Mouse (Mus musculus) MEL (cell line): Measurements from ENCODE around the gene Cfap299. TPM values are rescaled to one million over a fixed set of nuclear protein-coding genes. Genes with fewer than 3 reads are reported as not detected.

Source experiments
- DNase-seq: peaks from one replicate; pipeline ENCODE4 v3.0.0; 2011; ENCODE audit warnings: low read depth, low spot score
- H3K27ac ChIP-seq: 2 replicates; pipeline ENCODE4 v1.5.1; 2012; ENCODE audit warnings: low read depth, mild to moderate bottlenecking, control low read depth, low read length, moderate library complexity; ENCODE audit not compliant: control insufficient read depth
- H3K27me3 ChIP-seq, 2 experiments: fragments of 150-350 bp in 1 of 2; sonication (generic) in 1 of 2; 2 replicates each; pipeline ENCODE4 v1.6.1; 2012; ENCODE audit warnings: low read length in 2 of 2, mild to moderate bottlenecking in 2 of 2, improper control_type of control experiment in 1 of 2, moderate library complexity in 1 of 2; ENCODE audit not compliant: insufficient read depth in 2 of 2, control insufficient read depth in 1 of 2
- H3K36me3 ChIP-seq, 2 experiments: 2 replicates each; pipeline ENCODE4 v1.6.1; 2012 to 2014; ENCODE audit warnings: low read length in 2 of 2, improper control_type of control experiment in 1 of 2, inconsistent platforms in 1 of 2, mild to moderate bottlenecking in 1 of 2; ENCODE audit not compliant: insufficient read depth in 2 of 2, control insufficient read depth in 1 of 2
- H3K4me1 ChIP-seq, 2 experiments: fragments of 150-350 bp in 1 of 2; sonication (generic) in 1 of 2; 2 replicates each; pipeline ENCODE4 v1.6.1; 2012; ENCODE audit warnings: low read length in 2 of 2, improper control_type of control experiment in 1 of 2, mild to moderate bottlenecking in 1 of 2; ENCODE audit not compliant: insufficient read depth in 2 of 2, control insufficient read depth in 1 of 2
- H3K4me3 ChIP-seq, 2 experiments: fragments of 150-350 bp in 1 of 2; sonication (generic) in 1 of 2; 2 replicates each; pipeline ENCODE4 v1.5.1; 2012; ENCODE audit warnings: low read depth in 2 of 2, low read length in 2 of 2, mild to moderate bottlenecking in 2 of 2, moderate library complexity in 2 of 2, control low read depth in 1 of 2, improper control_type of control experiment in 1 of 2; ENCODE audit not compliant: control insufficient read depth in 1 of 2, insufficient read depth in 1 of 2
- H3K79me2 ChIP-seq: 2 replicates; pipeline ENCODE4 v1.6.1; 2012; ENCODE audit warnings: mild to moderate bottlenecking, low read length, moderate library complexity; ENCODE audit not compliant: control insufficient read depth, poor library complexity, insufficient read depth
- H3K9ac ChIP-seq: 2 replicates; pipeline ENCODE4 v1.6.1; 2012; ENCODE audit warnings: low read depth, mild to moderate bottlenecking, control low read depth, low read length, moderate library complexity; ENCODE audit not compliant: control insufficient read depth, poor library complexity, severe bottlenecking
- H3K9me3 ChIP-seq: fragments of 150-350 bp; sonication (generic); replicated peaks from 2 replicates; pipeline ENCODE4 v1.6.1; 2012; ENCODE audit warnings: mild to moderate bottlenecking, low read length, improper control_type of control experiment, moderate library complexity; ENCODE audit not compliant: insufficient read depth
- CHD1 ChIP-seq: IDR thresholded peaks from 2 replicates; pipeline ENCODE4 v1.6.1; 2012; ENCODE audit warnings: low read depth, mild to moderate bottlenecking, inconsistent platforms, low read length, improper control_type of control experiment
- CTCF ChIP-seq, 3 experiments: IDR thresholded peaks in 2 of 3; conservative IDR thresholded peaks in 1 of 3; 2 replicates each; pipeline ENCODE4 v1.5.1; 2011 to 2012; ENCODE audit warnings: low read length in 3 of 3, low read depth in 2 of 3, mild to moderate bottlenecking in 2 of 3, improper control_type of control experiment in 1 of 3, inconsistent platforms in 1 of 3, mixed read lengths in 1 of 3, moderate library complexity in 1 of 3; ENCODE audit not compliant: control insufficient read depth in 1 of 3, insufficient read depth in 1 of 3, poor library complexity in 1 of 3, severe bottlenecking in 1 of 3
- ELF1 ChIP-seq: IDR thresholded peaks from 2 replicates; pipeline ENCODE4 v1.6.1; 2014; ENCODE audit warnings: low read depth, mild to moderate bottlenecking, inconsistent platforms, low read length, improper control_type of control experiment, moderate library complexity
- ETS1 ChIP-seq: IDR thresholded peaks from 2 replicates; pipeline ENCODE4 v1.6.1; 2012; ENCODE audit warnings: low read depth, mild to moderate bottlenecking, inconsistent platforms, low read length, improper control_type of control experiment, moderate library complexity
- GATA1 ChIP-seq: IDR thresholded peaks from 2 replicates; pipeline ENCODE4 v1.6.1; 2011; ENCODE audit warnings: low read depth, low read length, improper control_type of control experiment
- JUND ChIP-seq: IDR thresholded peaks from 2 replicates; pipeline ENCODE4 v1.6.1; 2011; ENCODE audit warnings: low read depth, mild to moderate bottlenecking, improper control_type of control experiment, low read length
- MAFK ChIP-seq: IDR thresholded peaks from 2 replicates; pipeline ENCODE4 v1.6.1; 2011; ENCODE audit warnings: low read depth, mild to moderate bottlenecking, low read length, improper control_type of control experiment, borderline replicate concordance
- MEF2A ChIP-seq: IDR thresholded peaks from 2 replicates; pipeline ENCODE4 v1.6.1; 2014; ENCODE audit warnings: low read depth, mild to moderate bottlenecking, inconsistent platforms, low read length, improper control_type of control experiment; ENCODE audit not compliant: poor library complexity, insufficient replicate concordance, severe bottlenecking; ENCODE audit errors: extremely low read depth
- MYC ChIP-seq: IDR thresholded peaks from 2 replicates; pipeline ENCODE4 v1.6.1; 2011; ENCODE audit warnings: low read depth, mild to moderate bottlenecking, low read length, improper control_type of control experiment, moderate library complexity
- NELFE ChIP-seq: IDR thresholded peaks from 2 replicates; pipeline ENCODE4 v1.6.1; 2011; ENCODE audit warnings: low read depth, low read length, improper control_type of control experiment
- NRF1 ChIP-seq: IDR thresholded peaks from 2 replicates; pipeline ENCODE4 v1.6.1; 2014; ENCODE audit warnings: low read depth, mild to moderate bottlenecking, inconsistent platforms, low read length, improper control_type of control experiment, moderate library complexity; ENCODE audit not compliant: poor library complexity, insufficient read depth, severe bottlenecking
- POLR2AphosphoS5 ChIP-seq: IDR thresholded peaks from 2 replicates; pipeline ENCODE4 v1.6.1; 2012; ENCODE audit warnings: low read depth, borderline replicate concordance, mild to moderate bottlenecking, inconsistent platforms, low read length, moderate library complexity, mixed read lengths
- RAD21 ChIP-seq: IDR thresholded peaks from 2 replicates; pipeline ENCODE4 v1.6.1; 2011; ENCODE audit warnings: mild to moderate bottlenecking, low read depth, low read length, improper control_type of control experiment
- SIN3A ChIP-seq: IDR thresholded peaks from 2 replicates; pipeline ENCODE4 v1.6.1; 2012; ENCODE audit warnings: low read length, improper control_type of control experiment, inconsistent platforms
- SMC3 ChIP-seq: IDR thresholded peaks from 2 replicates; pipeline ENCODE4 v1.6.1; 2011; ENCODE audit warnings: low read depth, low read length, improper control_type of control experiment
- TBP ChIP-seq: IDR thresholded peaks from 2 replicates; pipeline ENCODE4 v1.8.0; 2011; ENCODE audit warnings: low read depth, low read length, improper control_type of control experiment
- TCF12 ChIP-seq: IDR thresholded peaks from 2 replicates; pipeline ENCODE4 v1.6.1; 2014; ENCODE audit warnings: low read depth, mild to moderate bottlenecking, inconsistent platforms, low read length, improper control_type of control experiment, moderate library complexity
- UBTF ChIP-seq: IDR thresholded peaks from 2 replicates; pipeline ENCODE4 v1.6.1; 2012; ENCODE audit warnings: low read depth, mild to moderate bottlenecking, inconsistent platforms, low read length, improper control_type of control experiment, moderate library complexity, borderline replicate concordance; ENCODE audit not compliant: insufficient read depth
- USF2 ChIP-seq, 2 experiments: IDR thresholded peaks; 2 replicates each; pipeline ENCODE4 v1.6.1; 2011 to 2012; ENCODE audit warnings: improper control_type of control experiment in 2 of 2, low read length in 2 of 2, borderline replicate concordance in 1 of 2, inconsistent platforms in 1 of 2, low read depth in 1 of 2, mild to moderate bottlenecking in 1 of 2; ENCODE audit not compliant: insufficient read depth in 1 of 2
- ZC3H11A ChIP-seq: IDR thresholded peaks from 2 replicates; pipeline ENCODE4 v1.6.1; 2012; ENCODE audit warnings: low read depth, mild to moderate bottlenecking, inconsistent platforms, low read length, improper control_type of control experiment
- polyA plus RNA-seq, 2 experiments: library from polyadenylated mRNA; stranded (reverse) in 1 of 2; unstranded in 1 of 2; fragments of >175 nt in 1 of 2; fragments of >200 nt in 1 of 2; gene quantifications; 2 replicates each; pipeline versions ENCODE4 v1.2.1 to v1.2.4; 2012; ENCODE audit warnings: low replicate concordance in 2 of 2, low read depth in 1 of 2; ENCODE audit not compliant: insufficient read length in 2 of 2, insufficient read depth in 1 of 2, missing spikeins in 1 of 2
- total RNA-seq: library from RNA; depleted of rRNA; stranded (reverse); fragments of 300-350 nt; gene quantifications from 2 replicates; pipeline ENCODE4 v1.2.3, GENCODE M21; 2012

Gene Cfap299
- total and polyA plus RNA-seq, 3 experiments: not detected

- no peaks in the 10 kb centered on the region for H3K4me1 ChIP-seq
- TF ChIP-seq MYC (no peak), SIN3A (no peak), MAFK (peak; percentile 22; the same call in 1 of the 2 replicates)
- no peaks in the 10 kb centered on the region for H3K9me3 ChIP-seq
- DNase-seq: no peak
- H3K27me3 ChIP-seq: no peaks in the 10 kb centered on the region
- no peak overlapping the region for H3K27ac ChIP-seq
- no peaks in the 10 kb centered on the region for H3K36me3 ChIP-seq
- no peak overlapping the region for H3K4me3 ChIP-seq
- H3K9ac ChIP-seq: no peak overlapping the region
- no peaks in the 10 kb centered on the region for H3K79me2 ChIP-seq
These were observed 30.8 kb downstream of the Cfap299 start for GRCm38 (mm10) chr5:98359912-98360311.

- H3K27me3 ChIP-seq: no peaks in the 10 kb centered on the region
- no peak overlapping the region for H3K9ac ChIP-seq
- H3K79me2 ChIP-seq: no peaks in the 10 kb centered on the region
- no peaks in the 10 kb centered on the region for H3K4me1 ChIP-seq
- H3K4me3 ChIP-seq: no peak overlapping the region
- no peaks in the 10 kb centered on the region for H3K36me3 ChIP-seq
- no peaks in the 10 kb centered on the region for H3K9me3 ChIP-seq
- no peak overlapping the region for H3K27ac ChIP-seq
- no peak for DNase-seq
- TF ChIP-seq NELFE (no peak), ETS1 (no peak), NRF1 (no peak), ELF1 (no peak), JUND (no peak), ZC3H11A (no peak), MAFK (no peak), MEF2A (no peak), USF2 (IDR thresholded peaks at IDR 0.05; ENCODE audit: borderline replicate concordance in 1 of 2, insufficient read depth in 1 of 2, low read depth in 1 of 2, low read length in 2 of 2) (no peak), POLR2AphosphoS5 (no peak), TBP (no peak), RAD21 (no peak), SIN3A (no peak), SMC3 (no peak), GATA1 (no peak), UBTF (no peak), TCF12 (no peak), CHD1 (no peak), CTCF (IDR thresholded peaks at IDR 0.05 in 2 of 3, conservative IDR thresholded peaks at IDR 0.05 in 1 of 3; ENCODE audit: control insufficient read depth in 1 of 3, insufficient read depth in 1 of 3, low read depth in 2 of 3, low read length in 3 of 3, poor library complexity in 1 of 3, severe bottlenecking in 1 of 3) (no peak)
These were observed 31.8 kb downstream of the Cfap299 start for GRCm38 (mm10) chr5:98360792-98361419.
